In genomic region chr3:152209967-152210634, GRCm38 (mm10) we compare ENCODE assay signal across 7 mouse cellular contexts. TPM values are rescaled to one million over a fixed set of nuclear protein-coding genes. Genes with fewer than 3 reads are reported as not detected.
DNase-seq lines count a peak whose midpoint lies in the region; ATAC-seq and TF ChIP-seq lines count a peak whose summit lies in the region.

Dnajb4 (minus strand) TSS chr3:152210302.
Fubp1 (plus strand) TSS chr3:152210422.

- H3K9me3 ChIP-seq in intestine, postnatal 0 days (ENCODE audit: control insufficient read depth) = no peaks in the 10 kb centered on the region
- no peaks in the 10 kb centered on the region for H3K9me3 ChIP-seq in midbrain, embryonic 12.5 days

- peak; percentile 94 for TF ChIP-seq POLR2A in small intestine, adult 2 months (IDR thresholded peaks at IDR 0.05; ENCODE audit: low read depth, low read length)

- H3K27me3 ChIP-seq in intestine, postnatal 0 days (replicated peaks; ENCODE audit: control insufficient read depth, insufficient read depth, low read length) = no peaks in the 10 kb centered on the region
- H3K27me3 ChIP-seq in midbrain, embryonic 12.5 days = no peaks in the 10 kb centered on the region
- no peaks in the 10 kb centered on the region for H3K27me3 ChIP-seq in small intestine, adult 2 months (ENCODE audit: control insufficient read depth, insufficient read depth, low read length)

- H3K36me3 ChIP-seq in intestine, postnatal 0 days (ENCODE audit: control insufficient read depth, insufficient read depth) = no peaks in the 10 kb centered on the region; the same call in 1 of the 2 replicates
- H3K36me3 ChIP-seq in midbrain, embryonic 12.5 days = no peaks in the 10 kb centered on the region
- H3K36me3 ChIP-seq in small intestine, adult 2 months (ENCODE audit: control insufficient read depth, insufficient read depth, low read length) = no peaks in the 10 kb centered on the region

- H3K4me2 ChIP-seq in intestine, postnatal 0 days (replicated peaks; ENCODE audit: low read depth) = peak within 1 kb of the TSS; percentile 80
- peak within 1 kb of the TSS; percentile 95 for H3K4me2 ChIP-seq in midbrain, embryonic 12.5 days (replicated peaks)

- TF ChIP-seq CTCF in intestine, postnatal 0 days (IDR thresholded peaks at IDR 0.05; ENCODE audit: low read depth) = no peak
- TF ChIP-seq CTCF in small intestine, adult 2 months (IDR thresholded peaks at IDR 0.05; ENCODE audit: extremely low read depth, insufficient read length, insufficient replicate concordance, low read depth, low read length) = no peak

- peak; percentile 99 for DNase-seq in adrenal gland, adult 8-10 months
- DNase-seq in embryo, embryonic 9.5 days (ENCODE audit: extremely low spot score) = peak; percentile 100
- no peak for DNase-seq in gonadal fat pad, adult 2 months (ENCODE audit: low read depth)
- peak; percentile 100 for DNase-seq in left cerebral cortex, postnatal 4 days

- H3K27ac ChIP-seq in intestine, postnatal 0 days (ENCODE audit: low read depth, low read length) = peak within 1 kb of the TSS; percentile 100
- peak within 1 kb of the TSS; percentile 100 for H3K27ac ChIP-seq in midbrain, embryonic 12.5 days (replicated peaks)
- H3K27ac ChIP-seq in small intestine, adult 2 months (ENCODE audit: insufficient read depth, low read depth, low read length) = peak within 1 kb of the TSS; percentile 95

- peaks cover 9% of the 10 kb centered on the region; the same call in 1 of the 2 replicates for H3K4me1 ChIP-seq in intestine, postnatal 0 days (replicated peaks; ENCODE audit: control insufficient read depth, insufficient read depth, low read length)
- H3K4me1 ChIP-seq in midbrain, embryonic 12.5 days = peaks cover 27% of the 10 kb centered on the region
- peaks cover 9% of the 10 kb centered on the region; the same call in 1 of the 2 replicates for H3K4me1 ChIP-seq in small intestine, adult 2 months (ENCODE audit: control insufficient read depth, insufficient read depth, insufficient read length, low read length)

- peak; percentile 96 for ATAC-seq in intestine, postnatal 0 days
- ATAC-seq in midbrain, embryonic 12.5 days (ENCODE audit: low FRiP score, low read depth) = peak; percentile 97

- WGBS in intestine, postnatal 0 days = under 1% methylated on average over 83 of the region's 85 CpGs
- under 1% methylated on average over 77 of the region's 85 CpGs for WGBS in midbrain, embryonic 12.5 days
- WGBS in small intestine, adult 2 months = under 1% methylated on average over 85 of the region's 85 CpGs

- peak within 1 kb of the TSS; percentile 98 for H3K9ac ChIP-seq in intestine, postnatal 0 days (ENCODE audit: low read depth, low read length)
- H3K9ac ChIP-seq in midbrain, embryonic 12.5 days (replicated peaks) = peak within 1 kb of the TSS; percentile 99

- intact Hi-C loops in left cerebral cortex, postnatal 4 days (cut with DNase I) = loop anchor here (5.0 kb wide), 1 partner anchor 98 kb away; no protein-coding TSS in a partner anchor

- peak within 1 kb of the TSS; percentile 91 for H3K4me3 ChIP-seq in intestine, postnatal 0 days (ENCODE audit: low read depth, low read length)
- peak within 1 kb of the TSS; percentile 99 for H3K4me3 ChIP-seq in midbrain, embryonic 12.5 days
- peak within 1 kb of the TSS; percentile 71 for H3K4me3 ChIP-seq in small intestine, adult 2 months (ENCODE audit: low read depth, low read length)

RNA-seq across cellular contexts. Expression of gene Dnajb4, which starts in this region (rescaled TPM):
- total RNA-seq in adrenal gland, adult 8-10 months (2022) = 10 to 100 TPM; 48.9 to 56.3 (median 52.6) TPM
- 12.6 and 13.3 TPM in 2 replicates for polyA plus RNA-seq in gonadal fat pad, adult 2 months (2012; rRNA removed)
- polyA plus RNA-seq in intestine, postnatal 0 days (2015; fragmentation: Nextera tagmentation; extraction: Ambion mirVana) = 17.9 and 20.4 TPM in 2 replicates
- 10 to 100 TPM; 38.4 to 42.9 TPM for total RNA-seq in left cerebral cortex, postnatal 4 days (2021)
- 27.4 and 31.2 TPM in 2 replicates for polyA plus RNA-seq in midbrain, embryonic 12.5 days (2016; fragmentation: Nextera tagmentation; extraction: Ambion mirVana)
- 0.48 and 1.4 TPM in 2 replicates for polyA plus RNA-seq in small intestine, adult 2 months (2012; rRNA removed)

RNA-seq across cellular contexts. Expression of gene Fubp1, which starts in this region (rescaled TPM):
- 100 to 1,000 TPM; 105 to 167 (median 132) TPM for total RNA-seq in adrenal gland, adult 8-10 months (2022)
- 63.2 and 63.5 TPM in 2 replicates for polyA plus RNA-seq in gonadal fat pad, adult 2 months (2012; rRNA removed)
- 60.6 and 64.8 TPM in 2 replicates for polyA plus RNA-seq in intestine, postnatal 0 days (2015; fragmentation: Nextera tagmentation; extraction: Ambion mirVana)
- 100 to 1,000 TPM; 216 to 229 TPM for total RNA-seq in left cerebral cortex, postnatal 4 days (2021)
- 393 and 419 TPM in 2 replicates for polyA plus RNA-seq in midbrain, embryonic 12.5 days (2016; fragmentation: Nextera tagmentation; extraction: Ambion mirVana)
- polyA plus RNA-seq in small intestine, adult 2 months (2012; rRNA removed) = 9.3 and 18.4 TPM in 2 replicates
